Mouse (Mus musculus) myocyte (in vitro differentiated cells): ENCODE measurements at regions not wholly inside any gene's neighbourhood (a gene's known extent, or its start where the extent isn't known, plus 50 kb on each side); places are given as distances from the start of the nearest gene placed in this dataset.

Experiments
- CEBPB ChIP-seq: IDR thresholded peaks from 2 replicates; pipeline ENCODE4 v1.6.1; 2011; ENCODE audit warnings: mild to moderate bottlenecking, moderate library complexity; ENCODE audit not compliant: poor library complexity, insufficient read depth, severe bottlenecking
- E2F4 ChIP-seq: IDR thresholded peaks from one replicate; pipeline ENCODE4 v1.6.1; 2011; ENCODE audit warnings: mild to moderate bottlenecking, control low read depth, moderate library complexity; ENCODE audit not compliant: insufficient read depth
- MAX ChIP-seq: IDR thresholded peaks from one replicate; pipeline ENCODE4 v1.6.1; 2011; ENCODE audit warnings: low read depth, mild to moderate bottlenecking, control low read depth
- MYOD1 ChIP-seq, 3 experiments: IDR thresholded peaks; one replicate each; pipeline ENCODE4 v1.6.1; 2011; ENCODE audit warnings: control low read depth in 2 of 3, low read depth in 2 of 3, mild to moderate bottlenecking in 2 of 3, moderate library complexity in 1 of 3; ENCODE audit not compliant: insufficient read length in 2 of 3, control insufficient read depth in 1 of 3
- MYOG ChIP-seq, 3 experiments: IDR thresholded peaks; one replicate each; pipeline ENCODE4 v1.6.1; 2011; ENCODE audit warnings: control low read depth in 2 of 3, low read depth in 2 of 3, mild to moderate bottlenecking in 2 of 3; ENCODE audit not compliant: insufficient read length in 2 of 3, control insufficient read depth in 1 of 3, insufficient read depth in 1 of 3
- POLR2A ChIP-seq: IDR thresholded peaks from one replicate; pipeline ENCODE4 v1.6.1; 2011; ENCODE audit warnings: low read depth, mild to moderate bottlenecking, control low read depth, moderate library complexity; ENCODE audit not compliant: insufficient read length
- POLR2AphosphoS2 ChIP-seq: IDR thresholded peaks from one replicate; pipeline ENCODE4 v1.6.1; 2011; ENCODE audit warnings: low read depth, control low read depth; ENCODE audit not compliant: insufficient read length
- REST ChIP-seq: IDR thresholded peaks from one replicate; pipeline ENCODE4 v1.6.1; 2011; ENCODE audit warnings: mild to moderate bottlenecking, control low read depth, moderate library complexity; ENCODE audit not compliant: insufficient read depth, insufficient read length
- TCF12 ChIP-seq: IDR thresholded peaks from one replicate; pipeline ENCODE4 v1.6.1; 2011; ENCODE audit warnings: mild to moderate bottlenecking, control low read depth; ENCODE audit not compliant: poor library complexity, insufficient read depth, severe bottlenecking
- TCF3 ChIP-seq: IDR thresholded peaks from one replicate; pipeline ENCODE4 v1.6.1; 2011; ENCODE audit warnings: low read depth, control low read depth; ENCODE audit not compliant: insufficient read length
- USF1 ChIP-seq: IDR thresholded peaks from one replicate; pipeline ENCODE4 v1.6.1; 2011; ENCODE audit warnings: low read depth, mild to moderate bottlenecking, control low read depth, moderate library complexity

GRCm38 (mm10) chr15:36942261-36942660 lies 65.3 kb downstream of the Zfp706 start:
- TF ChIP-seq POLR2A: no peak
- no peak for TF ChIP-seq MAX
- no peak for TF ChIP-seq CEBPB
- no peak for TF ChIP-seq MYOD1 (IDR thresholded peaks at IDR 0.05; ENCODE audit: control insufficient read depth in 1 of 3, insufficient read length in 2 of 3, low read depth in 2 of 3)
- no peak for TF ChIP-seq TCF3
- TF ChIP-seq MYOG (IDR thresholded peaks at IDR 0.05; ENCODE audit: control insufficient read depth in 1 of 3, insufficient read depth in 1 of 3, insufficient read length in 2 of 3, low read depth in 2 of 3): no peak
- no peak for TF ChIP-seq E2F4
- no peak for TF ChIP-seq USF1
- TF ChIP-seq POLR2AphosphoS2: no peak
- TF ChIP-seq TCF12: no peak
- TF ChIP-seq REST: no peak
